Mouse (Mus musculus): ENCODE results near the gene Cbx2.

- TF ChIP-seq POLR2A (IDR thresholded peaks at IDR 0.05; ENCODE audit: extremely low read depth, insufficient read depth, low read length): no peak
- no peak for TF ChIP-seq CTCF (IDR thresholded peaks at IDR 0.05; ENCODE audit: low read depth, low read length)
Measured at GRCm38 (mm10) chr11:119041325-119041716, 18.6 kb downstream of the Cbx2 start.

All from liver, adult 2 months (tissue).